Mouse (Mus musculus) subcutaneous adipose tissue, adult 2 months (tissue): ENCODE data around the gene Vmn1r117. TPM values are rescaled to one million over a fixed set of nuclear protein-coding genes. Genes with fewer than 3 reads are reported as not detected.

ENCODE experiments used
- polyA plus RNA-seq: library from polyadenylated mRNA; depleted of rRNA; stranded (reverse); fragments of >200 nt; gene quantifications from 2 replicates; pipeline ENCODE4 v1.2.3, GENCODE M21; 2012; ENCODE audit warnings: low replicate concordance; rRNA removed

The Vmn1r117 gene
- not detected in 2 replicates for polyA plus RNA-seq

DNA sequence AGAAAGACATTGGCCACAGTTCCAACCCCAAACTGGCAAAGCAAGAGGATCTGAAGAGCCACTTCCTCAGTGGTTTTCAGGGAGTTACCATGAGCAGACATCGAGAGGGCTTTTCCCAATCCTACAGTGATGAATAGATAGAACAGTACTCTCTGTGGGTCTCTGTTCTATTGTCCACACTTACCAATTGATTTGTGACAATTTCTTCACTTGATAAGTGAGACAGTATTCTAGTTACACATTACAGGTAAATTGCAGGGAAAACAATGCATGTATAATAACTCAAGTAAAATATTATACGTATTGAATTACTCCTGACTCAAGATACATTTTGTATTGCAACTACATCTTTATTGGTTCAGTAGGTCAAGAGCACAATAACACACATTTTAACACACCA is at the start of gene Vmn1r117:
Gene Vmn1r117 (minus strand): TSS at position 101 of the 400 bp plus-strand sequence.

DNA sequence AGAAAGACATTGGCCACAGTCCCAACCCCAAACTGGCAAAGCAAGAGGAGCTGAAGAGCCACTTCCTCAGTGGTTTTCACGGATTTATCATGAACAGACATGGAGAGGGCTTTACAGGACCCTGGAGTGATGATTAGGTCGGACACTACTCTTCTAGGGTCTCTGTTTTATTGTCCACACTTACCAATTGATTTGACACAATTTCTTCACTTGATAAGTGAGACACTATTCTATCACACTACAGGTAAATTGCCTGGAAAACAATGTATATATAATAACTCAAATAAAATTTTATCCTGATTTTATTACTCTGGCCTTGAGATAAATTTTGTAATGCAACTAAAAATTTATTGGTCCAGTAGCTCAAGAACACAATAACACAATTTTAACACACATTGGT is 28.3 kb upstream of the Vmn1r117 start, which contains the start of gene Vmn1r118:
Gene Vmn1r118 (minus strand): TSS at position 101 of the 400 bp plus-strand sequence.

DNA sequence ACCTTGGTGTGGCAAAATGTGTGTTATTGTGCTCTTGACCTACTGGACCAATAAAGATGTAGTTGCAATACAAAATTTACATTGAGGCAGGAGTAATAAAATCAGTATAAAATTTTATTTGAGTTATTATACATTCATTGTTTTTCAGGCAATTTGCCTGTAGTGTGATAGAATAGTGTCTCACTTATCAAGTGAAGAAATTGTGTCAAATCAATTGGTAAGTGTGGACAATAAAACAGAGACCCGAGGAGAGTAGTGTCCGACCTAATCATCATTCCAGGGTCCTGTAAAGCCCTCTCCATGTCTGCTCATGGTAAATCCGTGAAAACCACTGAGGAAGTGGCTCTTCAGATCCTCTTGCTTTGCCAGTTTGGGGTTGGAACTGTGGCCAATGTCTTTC is 12.0 kb downstream of the Vmn1r117 start, which contains the start of gene Vmn1r116:
Gene Vmn1r116 (plus strand): TSS at position 301 of the 400 bp plus-strand sequence.

DNA sequence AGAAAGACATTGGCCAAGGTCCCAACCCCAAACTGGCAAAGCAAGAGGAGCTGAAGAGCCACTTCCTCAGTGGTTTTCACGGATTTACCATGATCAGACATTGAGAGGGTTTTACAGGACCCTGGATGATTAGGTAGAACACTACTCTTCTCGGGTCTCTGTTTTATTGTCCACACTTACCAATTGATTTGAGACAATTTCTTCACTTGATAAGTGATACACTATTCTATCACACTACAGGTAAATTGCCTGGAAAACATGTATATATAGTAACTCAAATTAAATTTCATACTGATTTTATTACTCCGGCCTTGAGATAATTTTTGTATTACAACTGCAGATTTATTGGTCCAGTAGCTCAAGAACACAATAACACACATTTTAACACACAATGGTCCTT is 39.0 kb downstream of the Vmn1r117 start, which contains the start of gene Vmn1r115:
Gene Vmn1r115 (minus strand): TSS at position 101 of the 400 bp plus-strand sequence.

Other genes starting within 250 kb of the Vmn1r117 start
- not detected in 2 replicates for gene Vmn1r107, start 215.2 kb downstream of the Vmn1r117 start, polyA plus RNA-seq
- gene Vmn1r111, start 180.9 kb downstream of the Vmn1r117 start, polyA plus RNA-seq: not detected in 2 replicates
- not detected in 2 replicates for gene Gm10668, start 153.5 kb downstream of the Vmn1r117 start, polyA plus RNA-seq
- gene Vmn1r112, start 112.9 kb downstream of the Vmn1r117 start, polyA plus RNA-seq: not detected in 2 replicates
- gene Vmn1r113, start 96.8 kb downstream of the Vmn1r117 start, polyA plus RNA-seq: not detected in 2 replicates
- not detected in 2 replicates for gene Vmn1r114, start 71.9 kb downstream of the Vmn1r117 start, polyA plus RNA-seq
- not detected in 2 replicates for gene Vmn1r115, start 39.1 kb downstream of the Vmn1r117 start, polyA plus RNA-seq
- not detected in 2 replicates for gene Vmn1r116, start 11.9 kb downstream of the Vmn1r117 start, polyA plus RNA-seq
- not detected in 2 replicates for gene Vmn1r118, start 28.2 kb upstream of the Vmn1r117 start, polyA plus RNA-seq
- gene Vmn1r119, start 128.3 kb upstream of the Vmn1r117 start, polyA plus RNA-seq: not detected in 2 replicates
- not detected in 2 replicates for gene Vmn1r120, start 169.7 kb upstream of the Vmn1r117 start, polyA plus RNA-seq
- not detected in 2 replicates for gene Vmn1r121, start 214.4 kb upstream of the Vmn1r117 start, polyA plus RNA-seq